Mouse (Mus musculus): Measurements from ENCODE around the gene Fkbp10.

Fkbp10 gene

DNA sequence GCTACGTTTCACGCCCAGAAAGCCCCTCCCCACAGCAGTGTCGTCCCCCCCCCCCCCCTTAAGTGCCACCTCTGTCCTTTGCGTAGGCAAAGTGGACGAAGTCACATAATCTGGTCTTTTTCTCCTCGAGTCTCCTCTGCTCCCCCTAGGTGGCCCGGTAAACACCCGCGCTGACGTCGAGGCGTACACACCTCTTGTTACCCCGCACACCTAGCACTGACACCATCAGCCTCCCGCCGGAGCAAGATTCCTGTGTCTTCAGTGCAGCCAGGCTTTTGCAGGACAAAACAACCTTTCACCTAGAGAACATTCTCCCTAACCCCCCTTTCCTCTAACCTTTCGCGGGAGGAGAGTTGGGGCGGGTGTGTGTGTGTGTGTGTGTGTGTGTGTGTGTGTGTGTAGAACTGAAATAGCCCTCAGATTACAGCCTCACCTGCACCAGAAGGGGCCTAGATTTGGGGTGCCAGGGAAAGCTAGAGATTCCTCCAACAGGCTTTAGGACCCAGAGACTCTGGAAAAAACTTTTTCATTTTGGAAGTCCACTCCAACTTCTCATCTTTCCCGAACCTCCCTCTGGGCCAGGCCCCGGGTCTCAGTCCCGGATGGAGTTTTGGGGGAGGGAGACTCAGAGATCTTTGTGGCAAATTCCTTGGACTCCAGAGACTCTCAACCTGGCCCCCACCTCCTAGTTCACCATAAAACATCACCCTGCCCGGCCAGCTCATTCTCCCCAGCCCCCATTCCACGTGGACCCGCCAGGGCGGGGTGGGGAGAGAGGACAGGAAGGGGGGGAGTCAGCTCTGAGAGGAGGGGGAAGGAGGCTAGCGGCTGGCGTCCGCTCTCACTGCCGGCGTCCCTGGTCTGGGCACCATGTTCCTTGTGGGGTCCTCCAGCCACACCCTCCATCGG lies at the start of gene Fkbp10:
Fkbp10 (plus strand) TSS at position 784 of the 909 bp plus-strand sequence.
- DNase-seq: peak; percentile 35 to 74

DNA sequence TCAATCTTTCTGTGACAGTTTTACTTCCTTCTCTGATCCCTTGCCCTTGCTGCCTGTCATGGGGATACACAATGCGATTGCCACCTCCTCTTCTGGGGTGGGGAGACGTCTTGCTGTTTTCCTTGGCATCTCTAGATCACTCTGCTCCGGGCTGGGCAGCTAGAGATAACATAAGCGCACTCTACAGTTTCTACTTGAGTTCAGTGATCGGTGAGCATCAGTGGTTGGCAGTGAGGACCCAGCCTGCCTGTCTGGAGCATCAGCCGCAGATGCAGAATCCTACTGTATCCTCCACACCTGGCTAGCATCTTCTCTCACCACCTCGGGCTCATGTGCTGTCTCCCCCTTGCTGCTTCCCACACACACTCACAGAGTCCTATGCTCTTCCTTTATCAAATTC lies 46.4 kb upstream of the Fkbp10 start:
- DNase-seq: peak in 1 of 2 experiments; percentile 31

DNA sequence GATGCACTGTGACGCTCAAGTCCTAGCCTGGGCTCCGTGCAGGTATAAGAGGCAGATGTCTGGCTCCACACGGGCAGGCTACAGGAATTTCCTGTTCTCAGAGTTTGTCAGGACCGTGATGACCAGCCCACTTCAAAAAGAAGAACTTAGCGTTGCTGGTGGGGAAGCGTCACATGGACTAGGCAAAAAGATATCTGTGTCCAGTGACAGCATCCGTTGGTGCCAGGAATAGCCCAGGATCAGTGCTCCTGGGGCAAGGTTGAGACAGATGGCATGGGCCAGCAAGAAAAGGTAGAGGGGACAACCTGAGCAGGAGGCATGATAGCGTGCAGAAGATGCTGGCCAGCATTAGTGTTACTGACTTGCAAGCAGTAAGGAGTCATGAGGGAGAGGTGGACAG lies 45.7 kb upstream of the Fkbp10 start:
- peak in 1 of 2 experiments; percentile 35 for DNase-seq

DNA sequence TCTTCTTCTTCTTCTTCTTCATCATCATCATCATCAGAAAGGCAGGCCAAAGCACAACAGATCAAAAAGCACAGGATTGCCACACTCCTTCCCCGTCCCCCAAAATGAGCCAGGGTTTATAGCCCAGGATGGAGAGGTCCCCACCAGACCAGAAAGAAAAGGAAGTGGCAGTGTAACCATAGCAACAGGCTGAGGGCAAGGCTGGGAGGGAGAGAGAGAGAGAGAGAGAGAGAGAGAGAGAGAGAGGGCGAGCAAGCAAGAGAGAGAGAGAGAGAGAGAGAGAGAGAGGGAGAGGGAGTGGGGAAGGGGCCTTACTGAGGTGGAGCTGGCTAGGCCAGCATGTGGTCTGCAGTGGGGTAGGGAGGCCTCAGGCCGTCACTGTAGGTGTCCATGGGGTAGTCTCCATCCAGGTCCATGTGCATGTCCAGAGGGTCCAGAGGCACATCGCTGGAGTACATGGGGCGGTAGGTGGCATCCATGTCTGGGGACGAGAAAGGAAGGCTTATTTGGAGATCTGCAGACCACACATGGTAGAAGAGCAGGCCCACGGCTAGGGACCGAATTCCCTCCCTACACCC lies 43.4 kb upstream of the Fkbp10 start:
- DNase-seq: no peak

DNA sequence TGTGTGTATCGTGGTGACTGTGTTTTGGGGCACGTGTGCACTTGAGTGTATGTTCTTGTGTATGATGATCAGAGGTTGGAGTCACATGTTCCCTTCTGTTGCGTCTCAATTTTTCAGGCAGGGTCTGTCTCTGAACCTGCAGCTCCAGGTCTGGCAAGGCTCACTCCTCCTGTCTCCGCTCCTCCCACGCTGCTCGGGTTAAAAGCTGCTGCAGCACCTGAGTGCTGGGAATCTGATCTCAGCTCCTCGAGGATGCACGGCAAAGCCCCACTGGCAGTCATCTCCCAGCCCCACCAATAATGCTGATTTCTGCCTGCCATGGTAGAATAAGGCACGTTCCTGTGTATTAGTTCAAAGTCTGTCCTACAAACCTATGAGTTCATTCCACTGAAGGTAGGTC lies 40.4 kb upstream of the Fkbp10 start:
- peak in 1 of 2 experiments; percentile 31 for DNase-seq

DNA sequence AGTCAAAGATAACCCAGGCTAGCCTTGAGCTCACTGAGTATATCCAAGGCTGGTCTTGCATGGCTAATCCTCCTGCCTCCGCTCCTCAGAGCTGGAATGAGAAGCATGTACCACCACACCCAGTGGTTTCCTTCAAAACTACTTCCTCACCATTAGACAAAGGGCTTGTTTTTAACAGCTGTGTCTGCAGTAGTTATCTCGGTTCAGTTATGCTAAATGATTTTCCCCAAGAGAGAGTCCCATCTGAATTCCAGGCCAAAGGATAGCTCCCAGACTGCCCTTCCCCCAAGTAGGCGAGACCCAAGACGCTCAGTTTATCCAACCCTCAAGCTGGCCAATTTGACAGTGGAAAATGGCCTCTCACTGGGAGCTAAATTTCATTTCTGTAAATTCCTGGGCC lies 39.5 kb upstream of the Fkbp10 start:
- no peak for DNase-seq

DNA sequence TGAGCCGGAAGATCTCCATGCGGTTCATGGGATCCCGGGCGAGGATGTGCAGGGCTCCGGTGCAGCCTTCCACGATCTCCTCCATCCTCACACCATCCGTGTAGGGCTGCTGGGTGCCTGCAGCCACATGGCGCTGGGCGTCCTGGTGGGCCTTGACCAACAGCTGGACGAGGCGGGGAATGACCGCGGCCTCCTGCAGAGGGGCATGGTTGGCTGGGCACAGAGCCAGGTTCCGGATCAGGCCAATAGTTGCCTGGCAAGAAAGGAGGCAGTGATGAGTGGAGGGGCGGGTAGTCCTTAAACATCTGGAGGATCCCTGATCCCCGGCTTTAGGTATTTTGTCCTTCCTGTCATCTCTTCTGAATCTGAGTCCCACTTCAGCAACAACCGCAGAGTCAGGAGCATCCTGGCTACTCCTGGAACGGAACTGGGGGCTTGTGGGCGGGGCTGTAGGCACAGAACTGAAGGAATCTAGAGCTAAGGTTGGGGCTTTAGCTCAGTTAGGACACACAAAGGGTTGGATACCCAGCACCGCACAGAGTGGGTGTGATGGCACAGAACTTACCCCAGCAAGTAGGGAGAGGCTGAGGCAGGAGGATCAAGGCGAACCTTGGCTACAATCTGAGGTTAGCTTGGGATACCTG lies 38.6 kb upstream of the Fkbp10 start:
- DNase-seq: peak in 1 of 2 experiments; percentile 59

DNA sequence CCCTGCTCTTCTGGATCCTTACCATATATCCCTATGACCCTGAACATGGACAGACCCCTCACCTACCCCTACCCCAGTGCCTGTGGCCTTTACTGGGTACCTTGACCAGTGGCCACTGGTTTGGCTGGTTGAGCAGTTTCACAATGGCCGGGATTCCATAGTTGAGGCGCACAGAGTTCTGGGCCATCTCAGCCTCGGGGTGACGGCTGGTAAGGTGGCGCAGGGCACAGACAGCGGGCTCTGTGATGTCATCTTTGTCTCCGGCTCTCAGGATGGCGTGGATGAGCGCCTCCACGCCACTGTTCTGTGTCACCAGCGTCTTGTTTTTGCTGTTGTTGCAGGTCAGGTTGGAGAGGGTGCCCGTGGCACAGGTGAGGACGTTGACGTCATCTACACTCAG lies 37.5 kb upstream of the Fkbp10 start:
- no peak for DNase-seq

DNA sequence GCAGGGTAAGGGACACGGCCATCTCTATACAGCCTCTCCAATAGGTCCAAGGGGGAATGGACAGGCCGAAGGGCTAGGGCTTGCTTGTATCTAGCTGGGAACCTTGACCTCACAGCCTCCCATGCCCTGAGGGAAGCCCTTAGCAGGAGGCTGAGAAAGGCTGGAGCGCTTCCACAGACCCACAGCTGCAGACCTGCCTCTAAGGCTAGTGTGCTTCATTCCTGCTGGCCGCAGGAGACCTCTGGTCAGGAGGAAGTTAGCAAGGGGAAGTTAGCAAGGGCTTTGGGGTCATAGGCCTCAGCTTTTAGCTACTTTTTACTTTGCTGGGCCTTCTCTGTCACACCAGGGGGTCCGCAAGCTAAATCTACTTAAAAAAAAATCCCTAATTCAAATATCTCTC lies 37.1 kb upstream of the Fkbp10 start:
- no peak for DNase-seq

DNA sequence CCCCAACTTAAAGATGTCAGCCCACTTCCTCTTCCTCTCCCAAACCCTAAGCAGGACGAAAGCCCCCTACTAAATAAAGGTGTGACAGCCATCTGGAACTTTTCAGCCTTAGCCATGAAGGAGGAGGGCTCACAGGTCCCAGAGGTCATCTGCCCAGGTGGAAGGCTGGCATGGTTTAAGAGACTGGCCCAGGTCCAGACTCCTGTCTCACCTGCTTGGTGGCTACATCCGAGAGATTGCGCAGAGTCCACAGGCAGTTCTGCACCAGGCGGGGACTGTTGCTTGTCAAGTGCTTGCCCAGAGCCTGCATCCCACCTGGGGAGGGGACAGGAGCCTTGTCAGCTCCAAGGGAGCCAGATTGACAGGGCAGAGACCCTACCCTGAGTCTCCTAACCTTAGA lies 36.2 kb upstream of the Fkbp10 start:
- no peak for DNase-seq

DNA sequence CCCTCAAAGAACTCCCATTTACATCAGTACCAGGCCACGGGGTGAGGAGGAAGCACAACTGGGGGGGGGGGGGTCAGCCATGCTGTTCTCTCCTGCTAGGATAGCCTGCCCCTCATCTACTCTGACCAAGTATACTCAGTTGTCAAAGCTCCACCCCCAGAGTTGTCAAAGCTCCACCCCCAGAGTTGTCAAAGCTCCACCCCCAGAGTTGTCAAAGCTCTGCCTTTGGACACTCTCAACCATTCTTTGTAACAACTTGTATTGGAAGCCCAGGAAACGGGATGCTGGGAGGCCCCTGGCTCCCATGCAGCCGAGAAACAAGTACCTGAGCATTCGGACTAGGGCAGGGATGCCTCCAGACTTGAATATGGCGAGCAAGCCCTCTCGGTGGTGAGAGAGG lies 32.8 kb upstream of the Fkbp10 start:
- DNase-seq: no peak

DNA sequence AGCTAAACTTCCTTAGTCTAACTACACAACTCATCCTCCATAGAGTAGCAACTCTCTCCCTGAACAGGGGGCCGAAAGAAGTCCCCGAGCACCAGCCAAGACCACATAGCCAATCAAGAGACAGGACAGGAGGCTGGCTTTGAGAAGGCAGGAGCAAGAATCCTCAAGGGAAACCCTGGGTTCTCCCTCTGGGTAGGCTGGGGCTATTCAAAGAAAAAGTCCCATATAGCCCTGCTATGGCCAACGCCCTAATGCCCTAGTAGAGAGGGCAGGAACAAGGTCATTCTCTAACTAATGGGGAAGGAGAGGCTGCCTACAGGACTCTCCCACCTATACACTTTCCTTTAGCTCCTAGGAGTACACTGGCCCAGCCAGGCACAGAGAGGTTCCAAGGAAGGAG lies 30.5 kb upstream of the Fkbp10 start:
- no peak for DNase-seq

DNA sequence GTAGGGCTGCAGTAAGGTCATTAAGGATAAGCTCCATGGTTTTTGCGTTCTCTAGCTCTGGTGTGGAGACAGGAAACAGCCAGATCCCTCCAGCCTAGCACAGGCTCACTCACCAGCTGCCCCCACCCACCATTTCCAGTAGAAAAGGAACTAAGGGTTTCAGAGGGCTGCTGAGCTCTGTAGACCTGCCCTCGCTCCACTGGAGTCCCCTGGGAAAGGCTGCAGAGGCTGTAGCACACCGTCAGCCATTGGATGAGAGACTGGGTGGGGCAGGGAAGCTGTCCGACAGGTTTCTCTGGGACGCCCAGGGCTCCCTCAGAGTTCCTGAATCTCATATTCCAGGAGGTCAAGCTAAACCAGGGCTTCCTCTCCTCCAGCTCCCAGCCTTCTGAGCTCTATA lies 28.9 kb upstream of the Fkbp10 start:
- peak; percentile 68 to 91 for DNase-seq

DNA sequence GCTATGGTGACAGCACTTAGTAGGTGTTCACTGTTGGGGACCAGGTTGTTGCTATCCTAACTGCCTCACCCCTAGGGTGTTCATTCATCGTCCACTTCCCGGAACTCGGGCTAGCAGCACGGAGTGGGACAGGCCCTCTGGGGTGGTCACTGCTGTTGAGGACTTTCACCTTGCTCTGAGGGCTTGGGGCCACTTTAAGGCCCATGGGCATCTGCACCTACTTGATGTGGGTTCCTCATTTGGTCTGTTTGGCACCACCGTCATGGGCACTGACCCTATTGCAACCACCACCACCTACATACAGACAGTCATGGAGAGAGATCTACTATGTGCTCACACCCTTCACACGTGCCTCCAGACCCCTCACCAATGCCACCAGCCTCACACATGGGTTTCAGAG lies 28.4 kb upstream of the Fkbp10 start:
- no peak for DNase-seq

DNA sequence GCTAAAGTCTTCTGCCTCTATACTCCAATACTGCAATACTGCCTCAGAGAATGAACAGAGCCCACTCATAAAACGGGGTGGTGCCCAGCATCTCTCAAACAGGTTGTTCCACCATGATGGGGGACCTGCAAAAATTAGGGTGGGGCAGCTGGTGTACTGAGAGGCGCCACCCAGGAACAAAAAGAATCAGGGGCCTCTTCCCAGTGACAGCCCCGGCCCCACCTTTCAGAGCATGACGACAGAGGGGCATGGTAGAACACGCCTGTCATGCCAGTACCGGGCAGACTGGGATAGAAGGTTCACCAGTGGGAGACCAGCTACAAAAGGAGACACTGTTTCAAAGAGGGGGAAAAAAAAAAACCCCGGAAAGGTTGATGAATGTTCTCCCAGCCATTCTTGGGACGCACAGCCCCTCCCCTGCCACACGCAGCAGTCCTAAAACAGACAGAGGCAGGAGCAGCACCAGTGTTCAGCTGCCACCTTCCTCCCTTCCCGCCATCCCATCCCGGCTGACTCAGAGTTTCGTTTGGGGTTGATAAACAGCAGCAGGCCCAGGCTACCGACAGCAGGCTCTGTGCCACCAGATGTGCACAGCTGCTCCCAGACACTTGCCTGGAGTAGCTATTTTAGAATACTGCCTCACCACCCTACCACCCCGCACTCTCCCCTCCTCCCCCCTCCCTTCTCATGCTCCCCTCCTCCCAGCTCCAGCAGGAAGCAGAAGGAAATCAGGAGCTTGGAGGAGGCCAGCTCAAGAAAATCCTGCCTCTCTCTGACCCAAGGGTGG lies 27.7 kb upstream of the Fkbp10 start:
- DNase-seq: peak; percentile 74 to 87

DNA sequence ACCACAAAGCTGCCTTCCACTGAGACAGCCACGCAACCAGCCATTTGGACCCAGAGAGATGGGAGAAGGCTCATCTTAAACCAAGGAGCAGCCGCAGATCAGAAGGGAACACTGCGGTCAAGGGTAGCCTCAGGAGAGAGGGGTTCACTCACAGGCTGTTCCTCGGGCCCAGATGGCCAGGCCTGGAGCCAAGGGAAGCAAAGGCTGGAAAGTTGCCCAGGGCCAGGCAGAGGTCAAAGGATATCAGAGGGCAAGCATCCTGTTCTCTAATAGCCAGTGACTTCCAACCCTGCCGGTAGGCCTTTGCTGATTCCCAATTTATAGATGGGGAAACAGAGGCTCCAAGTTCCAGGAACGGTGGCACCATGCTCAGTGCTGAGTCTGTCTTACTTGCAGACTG lies 26.9 kb upstream of the Fkbp10 start:
- peak; percentile 90 to 91 for DNase-seq

DNA sequence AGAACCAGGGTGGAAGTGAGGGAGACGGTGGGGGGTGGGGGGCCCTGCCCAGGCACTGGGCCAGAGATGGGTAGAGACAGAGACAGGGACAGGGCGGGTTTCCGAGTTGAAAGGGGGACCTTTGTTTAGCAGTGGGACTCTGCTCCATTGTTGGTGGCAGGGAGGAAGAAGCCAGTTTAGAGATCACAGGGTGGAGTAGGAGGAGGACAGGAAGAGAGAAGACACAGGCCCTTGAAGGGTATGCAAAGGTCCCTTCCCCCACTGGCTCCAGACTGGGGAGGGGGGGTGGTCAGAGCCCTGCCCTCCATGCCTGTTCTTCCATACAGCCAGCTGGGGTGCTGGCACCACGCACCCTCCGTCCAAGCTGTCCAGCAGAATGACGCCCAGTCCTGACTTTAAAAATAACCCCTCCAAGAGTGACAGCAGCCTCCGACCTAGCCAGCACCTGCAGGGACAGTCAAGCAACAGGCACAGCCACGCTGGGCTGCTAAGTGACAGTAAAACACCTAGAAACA lies 25.5 kb upstream of the Fkbp10 start:
- DNase-seq: peak; percentile 69 to 90

DNA sequence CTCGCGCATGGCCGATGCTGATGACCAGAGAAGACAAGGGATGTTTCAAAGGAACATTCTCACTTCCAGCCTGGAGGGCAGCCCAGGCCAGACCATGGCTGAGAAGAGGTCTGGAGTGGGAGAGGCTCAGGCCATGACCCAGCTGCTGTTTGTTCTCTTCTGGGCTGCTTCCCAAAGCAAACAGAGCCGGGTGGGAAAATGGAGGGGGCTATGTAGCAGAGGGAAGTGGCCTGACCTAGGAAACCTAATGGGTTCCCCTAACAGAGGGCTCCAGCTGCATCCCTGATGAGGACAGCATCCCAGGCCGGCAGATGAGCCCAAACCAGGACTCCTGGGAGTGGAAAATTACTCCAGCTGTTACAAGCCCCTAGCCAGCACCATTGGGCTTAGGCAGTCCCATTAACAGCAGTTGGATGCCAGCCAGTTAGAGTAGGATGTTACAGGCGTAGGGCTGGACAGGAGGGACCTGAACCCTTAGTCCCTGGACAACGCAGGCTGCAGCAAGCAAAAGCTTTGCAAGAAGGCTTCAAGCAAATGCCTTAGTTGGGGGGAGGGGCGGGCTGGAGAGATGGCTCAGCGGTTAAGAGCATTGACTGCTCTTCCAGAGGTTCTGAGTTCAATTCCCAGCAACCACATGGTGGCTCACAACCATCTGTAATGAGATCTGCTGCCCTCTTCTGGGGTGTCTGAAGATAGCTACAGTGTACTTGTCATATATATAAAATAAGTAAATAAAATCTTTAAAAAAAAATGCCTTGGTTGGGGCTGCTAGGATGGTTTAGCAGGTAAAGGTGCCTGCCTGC lies 24.2 kb upstream of the Fkbp10 start:
- DNase-seq: peak; percentile 80 to 91

DNA sequence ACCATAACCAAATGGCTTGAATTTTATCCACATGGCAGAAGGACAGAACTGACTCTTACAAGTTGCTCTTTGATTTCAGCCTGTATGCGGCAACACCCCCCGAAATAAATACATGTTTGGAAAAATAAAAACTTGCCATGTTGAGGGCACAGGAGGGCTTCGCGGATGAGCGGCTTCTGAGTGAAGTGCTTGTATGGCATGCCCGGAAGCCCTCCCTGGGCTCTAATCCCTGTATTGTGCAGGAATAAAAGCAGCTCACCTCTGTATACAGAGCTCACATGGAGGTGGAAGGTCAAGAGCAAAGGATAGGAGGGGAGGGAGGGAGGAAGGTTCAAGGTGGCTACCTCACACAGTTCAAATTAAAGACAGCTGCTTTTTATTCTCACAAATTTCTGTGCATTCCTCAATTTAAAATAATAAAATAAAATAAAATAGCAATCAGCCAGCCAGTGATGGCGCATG lies 23.6 kb upstream of the Fkbp10 start:
- no peak for DNase-seq

DNA sequence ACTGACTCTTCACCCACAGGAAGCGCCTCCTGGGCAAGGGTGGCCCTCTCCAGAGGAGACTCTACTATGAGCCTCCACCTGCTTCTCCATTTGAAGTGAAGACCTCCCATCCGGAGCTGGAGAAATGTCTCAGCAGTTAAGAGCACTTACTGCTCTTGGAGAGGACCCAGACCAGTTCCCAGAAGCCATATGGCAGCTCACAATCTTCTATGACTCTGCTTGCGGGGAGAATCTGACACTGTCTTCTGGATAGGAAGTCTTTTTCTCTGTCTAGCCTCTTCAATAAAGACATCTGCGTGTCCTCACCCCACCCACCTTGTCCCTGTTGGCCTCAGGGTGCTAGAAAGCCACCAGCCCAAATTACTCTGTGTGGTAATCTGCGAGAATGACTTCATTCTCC lies 22.5 kb upstream of the Fkbp10 start:
- no peak for DNase-seq

DNA sequence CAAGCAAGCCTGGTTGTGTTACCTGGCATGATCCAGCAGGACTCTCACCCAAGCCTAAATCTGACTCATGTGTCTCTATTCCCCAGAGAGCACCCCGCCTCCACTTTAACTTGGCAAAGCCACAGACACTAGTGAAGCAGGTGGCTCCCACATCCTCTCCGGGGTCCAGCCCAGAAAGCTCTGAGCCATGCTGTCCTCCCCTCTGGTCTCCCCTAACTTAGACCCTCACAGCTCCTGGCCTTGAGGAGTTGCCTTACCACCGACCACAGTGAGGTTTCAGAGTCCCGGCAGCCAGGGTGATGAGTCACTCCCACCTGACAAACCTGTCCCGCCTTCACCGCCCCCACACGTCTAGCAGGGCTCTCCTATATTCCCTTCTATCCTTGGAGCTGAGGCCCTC lies 21.8 kb upstream of the Fkbp10 start:
- DNase-seq: peak in 1 of 2 experiments; percentile 49

Data from kidney, postnatal 25 days (tissue).